Mouse (Mus musculus): Measurements from ENCODE around the gene Pptc7. TPM values are rescaled to one million over a fixed set of nuclear protein-coding genes. Genes with fewer than 3 reads are reported as not detected.

The Pptc7 gene
- polyA plus RNA-seq, 1 experiment: 20.1 TPM

DNA sequence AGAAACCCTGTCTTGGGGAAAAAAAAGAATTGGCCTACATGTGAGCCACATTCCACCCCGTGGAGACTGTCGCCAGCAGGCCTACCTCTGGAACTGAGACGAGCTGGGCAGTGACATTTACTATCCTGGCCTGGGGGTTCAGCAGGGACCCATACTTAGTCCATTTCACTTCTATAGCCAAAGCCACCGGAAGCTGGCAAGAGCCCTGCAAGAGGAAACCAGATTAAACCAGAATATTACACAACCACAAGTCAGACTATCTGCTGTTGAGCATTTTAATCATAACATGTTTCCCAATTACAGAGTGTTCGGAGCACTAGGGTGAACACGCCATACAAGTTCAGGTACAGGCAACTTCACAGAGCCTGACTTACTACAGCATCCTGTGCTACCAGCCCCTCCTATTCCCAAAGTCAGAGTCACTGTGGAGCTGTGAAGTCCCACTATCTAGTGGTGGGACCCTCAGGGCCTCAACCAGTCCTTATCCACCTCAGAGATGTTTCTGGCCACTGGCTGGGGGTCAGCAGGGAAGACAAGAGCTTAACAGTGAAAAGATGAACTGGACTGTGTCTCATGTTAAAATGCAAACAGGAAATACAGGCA, 41.5 kb upstream of the Pptc7 start:
- WGBS: 79% methylated on average over 6 of the region's 6 CpGs
- TF ChIP-seq POLR2A (IDR thresholded peaks at IDR 0.05; ENCODE audit: low read depth, low read length): no peak
- TF ChIP-seq CTCF (IDR thresholded peaks at IDR 0.05; ENCODE audit: extremely low read depth, insufficient read length, insufficient replicate concordance, low read depth, low read length): no peak
- Histone ChIP-seq H3K27ac (ENCODE audit: insufficient read depth, low read depth, low read length) (0 out of 2 replicates have a peak overlapping the region, but pooled peaks have one; percentile 30), H3K27me3 (ENCODE audit: control insufficient read depth, insufficient read depth, low read length) (no peaks in the 10 kb centered on the region), H3K4me1 (ENCODE audit: control insufficient read depth, insufficient read depth, insufficient read length, low read length) (no peaks in the 10 kb centered on the region), H3K4me3 (ENCODE audit: low read depth, low read length) (no peak overlapping the region), H3K36me3 (ENCODE audit: control insufficient read depth, insufficient read depth, low read length) (peaks cover 10% of the 10 kb centered on the region; the same call in 1 of the 2 replicates)

DNA sequence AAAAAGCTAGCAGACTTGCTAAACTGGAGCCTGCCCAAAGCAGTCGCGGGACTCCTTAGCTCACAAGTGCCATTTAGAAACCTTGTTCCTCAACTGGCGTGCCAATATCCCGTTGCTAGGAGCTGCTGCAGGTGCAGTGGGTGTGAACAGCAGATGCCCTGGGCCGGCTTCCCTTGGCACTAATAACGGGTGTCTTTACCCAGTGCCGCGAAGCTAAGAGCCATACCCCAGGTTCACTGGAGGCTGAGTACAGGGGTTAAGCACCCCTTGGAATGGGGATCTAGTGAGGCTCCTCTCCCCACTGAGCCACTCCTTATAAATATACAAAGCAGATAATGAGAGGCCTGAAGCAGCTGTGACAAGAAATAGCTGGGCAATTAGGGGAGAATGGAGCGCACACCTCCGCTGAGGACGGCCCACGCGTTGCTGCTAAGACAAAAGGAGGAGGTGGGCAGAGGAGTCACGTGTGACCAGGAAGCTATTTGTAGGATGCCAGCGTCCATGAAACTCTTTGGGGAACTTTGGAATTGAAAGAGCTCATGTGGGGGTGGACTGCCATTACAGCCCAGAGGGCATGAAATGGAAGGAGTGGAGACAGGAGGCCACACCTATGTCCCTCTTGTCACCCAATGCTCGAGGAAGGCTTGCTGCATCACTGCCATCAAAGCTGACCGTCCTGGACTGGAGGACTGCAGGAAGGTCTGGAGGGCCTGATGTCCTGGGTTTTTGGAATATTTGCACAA, 40.2 kb upstream of the Pptc7 start:
- no peak overlapping the region for H3K27ac ChIP-seq (ENCODE audit: insufficient read depth, low read depth, low read length)
- no peaks in the 10 kb centered on the region for H3K27me3 ChIP-seq (ENCODE audit: control insufficient read depth, insufficient read depth, low read length)
- peaks cover 10% of the 10 kb centered on the region; the same call in 1 of the 2 replicates for H3K36me3 ChIP-seq (ENCODE audit: control insufficient read depth, insufficient read depth, low read length)
- H3K4me3 ChIP-seq (ENCODE audit: low read depth, low read length): no peak overlapping the region
- no peaks in the 10 kb centered on the region for H3K4me1 ChIP-seq (ENCODE audit: control insufficient read depth, insufficient read depth, insufficient read length, low read length)
- 44% methylated on average over 17 of the region's 17 CpGs for WGBS
- TF ChIP-seq POLR2A (IDR thresholded peaks at IDR 0.05; ENCODE audit: low read depth, low read length) (no peak), CTCF (IDR thresholded peaks at IDR 0.05; ENCODE audit: extremely low read depth, insufficient read length, insufficient replicate concordance, low read depth, low read length) (no peak)

DNA sequence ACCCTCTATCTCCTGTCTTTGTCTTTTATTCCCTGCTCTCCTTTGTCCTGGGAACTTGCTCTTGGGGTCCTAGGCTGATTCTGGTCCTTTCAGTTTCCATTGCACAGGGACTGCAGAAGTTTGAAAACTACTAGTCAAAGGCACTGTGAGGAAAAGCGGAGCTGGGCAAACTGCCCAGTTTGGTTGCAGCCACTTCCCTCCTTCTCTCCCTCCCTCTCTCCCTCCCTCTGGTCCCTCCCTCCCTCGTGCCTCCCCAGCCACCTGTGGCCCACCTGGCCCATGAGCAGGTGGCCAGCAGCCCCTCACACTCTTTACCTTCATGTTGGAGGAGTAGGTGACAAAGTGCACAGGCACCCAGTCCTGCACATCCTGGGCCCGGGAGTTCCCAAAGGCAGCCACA, 39.0 kb upstream of the Pptc7 start:
- H3K4me3 ChIP-seq (ENCODE audit: low read depth, low read length): no peak overlapping the region
- no peak overlapping the region for H3K27ac ChIP-seq (ENCODE audit: insufficient read depth, low read depth, low read length)
- no peaks in the 10 kb centered on the region for H3K27me3 ChIP-seq (ENCODE audit: control insufficient read depth, insufficient read depth, low read length)
- peaks cover 10% of the 10 kb centered on the region; the same call in 1 of the 2 replicates for H3K36me3 ChIP-seq (ENCODE audit: control insufficient read depth, insufficient read depth, low read length)
- H3K4me1 ChIP-seq (ENCODE audit: control insufficient read depth, insufficient read depth, insufficient read length, low read length): no peaks in the 10 kb centered on the region
- WGBS: 39% methylated on average over 3 of the region's 3 CpGs
- no peak for TF ChIP-seq POLR2A (IDR thresholded peaks at IDR 0.05; ENCODE audit: low read depth, low read length)
- no peak for TF ChIP-seq CTCF (IDR thresholded peaks at IDR 0.05; ENCODE audit: extremely low read depth, insufficient read length, insufficient replicate concordance, low read depth, low read length)

DNA sequence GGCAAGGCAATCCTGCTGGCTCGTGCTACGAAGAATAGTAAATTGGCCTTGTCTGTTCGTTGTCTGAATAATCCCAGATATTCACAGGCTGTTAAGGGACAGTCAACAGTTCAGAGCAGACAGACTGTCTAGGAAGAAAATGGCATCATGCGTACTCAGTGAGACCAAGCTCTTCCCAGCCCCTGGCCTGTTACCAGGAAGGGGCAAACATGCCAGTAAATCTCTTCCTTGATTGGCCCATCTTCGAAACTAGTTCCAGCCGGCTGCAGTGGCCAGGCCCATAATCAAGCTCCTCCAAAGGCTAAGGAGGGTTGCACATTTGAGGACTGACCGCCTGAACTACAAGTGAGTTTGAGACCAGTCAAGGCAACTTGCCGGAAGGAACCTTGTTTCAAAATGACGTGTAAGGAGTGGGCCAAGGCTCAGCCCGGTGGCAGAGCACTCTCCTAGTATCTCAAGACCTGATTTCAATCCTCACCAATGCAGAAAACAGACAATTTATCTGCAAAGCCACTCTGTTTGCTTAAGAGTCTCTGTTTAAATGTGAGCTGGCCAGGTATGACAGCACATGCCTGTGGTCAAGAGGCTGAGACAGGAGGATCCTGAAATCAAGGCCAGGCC, 37.5 kb upstream of the Pptc7 start:
- no peaks in the 10 kb centered on the region for H3K4me1 ChIP-seq (ENCODE audit: control insufficient read depth, insufficient read depth, insufficient read length, low read length)
- WGBS: 88% methylated on average over 10 of the region's 10 CpGs
- H3K27ac ChIP-seq (ENCODE audit: insufficient read depth, low read depth, low read length): no peak overlapping the region
- H3K36me3 ChIP-seq (ENCODE audit: control insufficient read depth, insufficient read depth, low read length): peaks cover 1% of the 10 kb centered on the region; the same call in 1 of the 2 replicates
- no peaks in the 10 kb centered on the region for H3K27me3 ChIP-seq (ENCODE audit: control insufficient read depth, insufficient read depth, low read length)
- no peak overlapping the region for H3K4me3 ChIP-seq (ENCODE audit: low read depth, low read length)
- TF ChIP-seq POLR2A (IDR thresholded peaks at IDR 0.05; ENCODE audit: low read depth, low read length) (no peak), CTCF (IDR thresholded peaks at IDR 0.05; ENCODE audit: extremely low read depth, insufficient read length, insufficient replicate concordance, low read depth, low read length) (no peak)

DNA sequence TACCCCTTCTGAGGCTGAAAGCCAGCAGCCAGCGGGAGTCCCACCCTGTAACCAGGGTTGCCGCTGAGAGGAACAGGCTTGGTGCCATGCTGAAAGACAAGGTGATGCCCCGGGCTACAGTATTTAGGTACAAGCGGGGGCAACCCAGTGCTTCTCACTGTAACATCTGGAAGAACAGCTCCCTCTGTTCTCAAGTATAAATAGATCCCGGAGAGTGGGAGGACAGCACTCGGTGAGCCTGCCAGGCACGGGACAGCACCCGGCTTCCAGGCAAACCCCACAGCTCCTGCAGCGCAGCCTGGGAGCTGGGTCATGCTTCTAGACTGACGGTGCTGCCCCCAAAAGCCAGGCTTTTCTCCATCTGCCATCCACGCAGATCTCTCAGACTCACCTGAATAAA, 36.6 kb upstream of the Pptc7 start:
- no peak overlapping the region for H3K27ac ChIP-seq (ENCODE audit: insufficient read depth, low read depth, low read length)
- 92% methylated on average over 11 of the region's 11 CpGs for WGBS
- no peaks in the 10 kb centered on the region for H3K27me3 ChIP-seq (ENCODE audit: control insufficient read depth, insufficient read depth, low read length)
- H3K36me3 ChIP-seq (ENCODE audit: control insufficient read depth, insufficient read depth, low read length): no peaks in the 10 kb centered on the region; the same call in 1 of the 2 replicates
- no peak for TF ChIP-seq CTCF (IDR thresholded peaks at IDR 0.05; ENCODE audit: extremely low read depth, insufficient read length, insufficient replicate concordance, low read depth, low read length)
- no peak for TF ChIP-seq POLR2A (IDR thresholded peaks at IDR 0.05; ENCODE audit: low read depth, low read length)
- H3K4me1 ChIP-seq (ENCODE audit: control insufficient read depth, insufficient read depth, insufficient read length, low read length): no peaks in the 10 kb centered on the region
- H3K4me3 ChIP-seq (ENCODE audit: low read depth, low read length): no peak overlapping the region

DNA sequence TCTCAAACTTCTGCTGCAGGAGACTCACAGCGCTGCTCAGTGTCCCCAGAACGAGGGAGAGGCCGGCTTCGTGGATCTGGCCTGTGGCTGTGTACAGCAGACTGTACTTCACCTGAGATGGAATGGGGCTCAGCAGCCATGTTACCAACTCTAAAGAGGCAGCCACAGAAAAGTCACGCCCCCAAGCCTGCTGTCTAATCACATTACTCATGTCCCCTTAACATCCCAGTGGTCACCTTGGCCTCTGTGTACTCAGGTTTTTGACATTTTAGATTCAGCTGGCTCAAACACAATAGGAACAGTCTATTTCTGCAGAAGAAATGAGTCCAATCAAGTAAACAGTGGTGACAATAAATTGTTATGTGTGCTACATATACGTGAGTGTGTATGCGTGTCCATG, 36.2 kb upstream of the Pptc7 start:
- Histone ChIP-seq H3K27ac (ENCODE audit: insufficient read depth, low read depth, low read length) (no peak overlapping the region), H3K36me3 (ENCODE audit: control insufficient read depth, insufficient read depth, low read length) (no peaks in the 10 kb centered on the region; the same call in 1 of the 2 replicates), H3K4me1 (ENCODE audit: control insufficient read depth, insufficient read depth, insufficient read length, low read length) (no peaks in the 10 kb centered on the region), H3K27me3 (ENCODE audit: control insufficient read depth, insufficient read depth, low read length) (no peaks in the 10 kb centered on the region), H3K4me3 (ENCODE audit: low read depth, low read length) (no peak overlapping the region)
- 94% methylated on average over 7 of the region's 7 CpGs for WGBS
- TF ChIP-seq POLR2A (IDR thresholded peaks at IDR 0.05; ENCODE audit: low read depth, low read length) (no peak), CTCF (IDR thresholded peaks at IDR 0.05; ENCODE audit: extremely low read depth, insufficient read length, insufficient replicate concordance, low read depth, low read length) (no peak)

DNA sequence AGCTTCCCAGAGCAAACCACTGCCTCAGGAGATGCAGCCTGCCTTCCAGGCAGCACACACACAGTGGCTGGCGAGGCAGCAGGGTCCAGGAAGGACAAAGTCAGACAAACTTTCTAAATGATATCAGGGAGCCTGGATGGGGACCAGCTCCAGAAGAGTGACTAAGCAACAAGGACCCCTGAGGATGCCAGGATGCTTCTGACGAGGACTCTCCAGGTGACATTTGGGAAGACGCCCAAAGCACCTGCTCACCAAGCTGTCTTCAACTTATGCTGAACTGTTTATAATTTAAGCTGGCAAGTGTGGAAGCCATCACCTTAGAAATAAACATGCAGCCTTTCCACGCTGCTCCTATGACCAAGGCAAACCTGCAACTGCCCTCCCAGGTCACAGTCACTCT, 34.9 kb upstream of the Pptc7 start:
- WGBS: 94% methylated on average over 4 of the region's 4 CpGs
- H3K36me3 ChIP-seq (ENCODE audit: control insufficient read depth, insufficient read depth, low read length): peaks cover 1% of the 10 kb centered on the region; the same call in 1 of the 2 replicates
- H3K27me3 ChIP-seq (ENCODE audit: control insufficient read depth, insufficient read depth, low read length): no peaks in the 10 kb centered on the region
- H3K4me1 ChIP-seq (ENCODE audit: control insufficient read depth, insufficient read depth, insufficient read length, low read length): no peaks in the 10 kb centered on the region
- TF ChIP-seq CTCF (IDR thresholded peaks at IDR 0.05; ENCODE audit: extremely low read depth, insufficient read length, insufficient replicate concordance, low read depth, low read length): no peak
- TF ChIP-seq POLR2A (IDR thresholded peaks at IDR 0.05; ENCODE audit: low read depth, low read length): no peak
- no peak overlapping the region for H3K27ac ChIP-seq (ENCODE audit: insufficient read depth, low read depth, low read length)
- no peak overlapping the region for H3K4me3 ChIP-seq (ENCODE audit: low read depth, low read length)

Data from small intestine, adult 2 months (tissue).